Mouse (Mus musculus) brain, embryonic 14.5 days (tissue): ENCODE results near the gene Mgat2.

Source experiments
- CTCF ChIP-seq: fragments of 200-500 bp; IDR thresholded peaks from 2 replicates; pipeline ENCODE4 v1.5.1; 2012; ENCODE audit warnings: inconsistent platforms, mild to moderate bottlenecking, moderate library complexity, borderline replicate concordance; ENCODE audit not compliant: insufficient read depth, insufficient read length; ENCODE audit errors: extremely low read depth
- POLR2A ChIP-seq: fragments of 200-500 bp; IDR thresholded peaks from 2 replicates; pipeline ENCODE4 v1.6.1; 2012; ENCODE audit warnings: mild to moderate bottlenecking, inconsistent platforms, borderline replicate concordance; ENCODE audit not compliant: poor library complexity, insufficient read depth, insufficient read length, severe bottlenecking; ENCODE audit errors: extremely low read depth

- TF ChIP-seq CTCF (no peak), POLR2A (no peak)
Measured at GRCm38 (mm10) chr12:69159578-69159940, 24.4 kb upstream of the Mgat2 start.
